Mouse (Mus musculus) mouse embryonic stem cell (cell line): ENCODE results near the gene Vmn1r239-ps.
"Not testable (repeated sequence)": the region's sequence is repeated elsewhere in the genome, so short reads cannot be mapped to it uniquely, and the experiment has no call there.

ENCODE experiments used
- in situ Hi-C, 2 experiments: fragments of 300-500 bp; cut with MboI; formaldehyde crosslinking; loops; 1 replicate in 1 of 2; 3 replicates in 1 of 2; pipeline ENCODE4 v1.14.3; 2019 to 2020; ENCODE audit warnings: low sequenced_read_pairs in 2 of 2, low pct_unique_long_range_greater_than_20kb in 1 of 2, mixed read lengths in 1 of 2; ENCODE audit not compliant: unreplicated experiment in 1 of 2

Vmn1r239-ps gene

GRCm38 (mm10) chrX:147453610-147454009 is at the start of gene Vmn1r239-ps:
Gene Vmn1r239-ps, minus strand, starts transcription at chrX:147453710.
- in situ Hi-C loops, result not testable (repeated sequence)

- in situ Hi-C loops, result no loop called here
These were observed 36.0 kb upstream of the Vmn1r239-ps start for GRCm38 (mm10) chrX:147489551-147489950.

- in situ Hi-C loops, result no loop called here
These were observed 10.1 kb downstream of the Vmn1r239-ps start for GRCm38 (mm10) chrX:147443386-147443785.

GRCm38 (mm10) chrX:147435400-147435799 is 18.1 kb downstream of the Vmn1r239-ps start:
- in situ Hi-C loops, result no loop called here

GRCm38 (mm10) chrX:147429753-147430152 is 23.8 kb downstream of the Vmn1r239-ps start:
- in situ Hi-C loops, result loop anchor here in 1 of 2 experiments (10.0 kb wide), 1 partner anchor 145 kb away; no protein-coding TSS in a partner anchor

GRCm38 (mm10) chrX:147429129-147429528 is 24.4 kb downstream of the Vmn1r239-ps start, which contains the start of gene Il13ra2:
Gene Il13ra2, minus strand, starts transcription at chrX:147429192.
- in situ Hi-C loops, result loop anchor here in 1 of 2 experiments (10.0 kb wide), 1 partner anchor 146 kb away; no protein-coding TSS in a partner anchor
